Mouse (Mus musculus): ENCODE measurements at regions not wholly inside any gene's neighbourhood (a gene's known extent, or its start where the extent isn't known, plus 50 kb on each side); places are given as distances from the start of the nearest gene placed in this dataset.

DNA sequence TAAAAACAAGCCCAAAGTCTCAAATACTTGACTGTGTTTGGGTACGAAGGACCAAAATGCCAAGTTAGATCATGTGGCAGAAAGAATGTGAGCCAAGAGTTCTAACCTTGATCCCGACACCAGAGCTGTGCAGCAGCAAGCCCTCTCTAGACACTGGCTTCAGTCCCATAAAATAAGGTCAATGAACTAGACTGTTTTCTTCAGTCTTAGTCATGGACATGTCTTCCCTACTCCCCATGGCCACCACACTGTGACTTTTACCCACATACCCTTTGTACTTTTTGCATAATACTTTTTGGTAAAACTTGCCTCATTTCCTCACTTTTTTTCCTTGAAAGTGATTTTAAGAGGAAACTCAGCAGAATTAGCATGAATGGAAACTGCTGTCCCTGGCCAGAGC is 74.9 kb upstream of the Gm26657 start:
- no peak for TF ChIP-seq GATA1 (IDR thresholded peaks at IDR 0.05; ENCODE audit: borderline replicate concordance, low read length)
- TF ChIP-seq FLI1 (IDR thresholded peaks at IDR 0.05; ENCODE audit: low read length), result no peak
